Mouse (Mus musculus): ENCODE results near the gene Plekha1. TPM values are rescaled to one million over a fixed set of nuclear protein-coding genes. Genes with fewer than 3 reads are reported as not detected.
A peak's percentile ranks its signal among the peaks of the same experiment; 100 is the strongest.

Gene Plekha1
- total RNA-seq, 2 experiments from 2014 or later = 46.7 to 51.4 TPM

DNA sequence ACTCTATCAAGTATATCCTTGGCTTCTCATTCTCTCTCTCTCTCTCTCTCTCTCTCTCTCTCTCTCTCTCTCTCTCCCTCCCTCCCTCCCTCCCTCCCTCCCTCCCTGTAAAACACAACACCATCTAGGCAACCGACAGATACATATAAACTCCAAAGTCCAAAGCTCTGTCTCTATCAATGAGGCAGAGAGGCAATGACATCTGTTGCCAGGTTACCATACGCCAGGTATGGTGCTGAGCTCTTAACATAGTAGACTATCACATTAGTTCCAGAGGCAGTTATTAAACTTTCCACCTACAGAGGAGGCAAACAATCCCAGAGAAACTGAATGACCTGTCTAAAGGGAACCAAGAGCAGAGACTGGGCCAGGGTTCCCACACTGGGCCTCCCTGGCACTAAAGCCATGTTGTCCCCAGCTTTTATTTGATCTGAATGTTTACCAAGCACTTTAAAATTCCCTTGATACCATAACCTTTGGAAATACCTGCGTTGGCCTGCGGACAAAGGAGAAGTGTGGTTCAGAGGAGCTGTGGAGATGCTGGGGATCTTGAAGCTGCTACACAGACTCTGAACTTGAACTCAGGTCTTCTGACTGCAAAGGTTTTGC lies 10.8 kb upstream of the Plekha1 start:
- intact Hi-C loops (cut with DNase I) = no loop called here
- DNase-seq = no peak

GRCm38 (mm10) chr7:130855681-130856080 lies 9.9 kb upstream of the Plekha1 start:
- intact Hi-C loops (cut with DNase I) = no loop called here
- DNase-seq = peak; percentile 40 to 59

DNA sequence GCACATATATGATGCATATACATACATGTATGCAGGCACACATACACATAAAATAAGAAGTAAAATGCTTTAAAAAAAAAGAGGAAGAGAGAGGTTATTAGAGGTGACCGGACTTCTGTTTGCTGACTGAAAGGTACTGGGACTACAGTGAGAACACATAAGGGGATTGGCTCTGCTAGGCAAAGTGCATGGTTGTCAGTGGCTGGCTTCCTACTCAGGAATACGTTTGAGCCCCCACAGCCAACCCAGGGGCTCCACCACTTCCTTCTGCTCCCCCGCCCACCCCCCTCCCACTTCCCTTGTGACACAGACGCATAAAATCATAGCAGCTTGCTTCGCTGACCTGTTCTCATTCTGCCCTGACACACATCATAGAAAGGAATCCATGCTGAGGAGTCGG lies 7.6 kb upstream of the Plekha1 start:
- DNase-seq = no peak
- intact Hi-C loops (cut with DNase I) = no loop called here

GRCm38 (mm10) chr7:130859926-130860325 lies 5.6 kb upstream of the Plekha1 start:
- intact Hi-C loops (cut with DNase I) = no loop called here
- DNase-seq = no peak

DNA sequence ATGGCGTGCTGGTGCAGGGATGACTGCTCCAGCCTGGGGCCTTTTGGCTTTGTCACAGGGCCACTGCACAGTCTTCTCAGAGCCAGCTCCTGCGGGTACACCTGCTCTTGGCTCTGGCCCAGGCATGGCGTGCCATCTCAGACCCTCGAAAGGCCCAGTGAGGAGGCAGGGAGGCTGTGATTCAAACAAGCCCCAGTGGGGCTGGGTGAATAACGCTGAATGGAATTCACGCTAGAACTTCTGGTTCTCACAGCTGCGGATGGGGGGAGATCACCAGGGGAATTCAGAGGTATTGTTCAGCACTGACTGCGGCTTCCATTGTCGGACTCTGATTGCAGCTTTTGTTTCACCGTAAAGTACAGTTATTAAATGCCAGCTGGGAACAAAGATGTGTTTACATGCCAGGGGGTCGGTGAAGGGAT lies 4.8 kb upstream of the Plekha1 start:
- intact Hi-C loops (cut with DNase I) = no loop called here

GRCm38 (mm10) chr7:130862501-130862900 lies 3.1 kb upstream of the Plekha1 start:
- DNase-seq = peak in 1 of 2 experiments; percentile 24
- intact Hi-C loops (cut with DNase I) = no loop called here

More for the DNA sequence above, 4.8 kb upstream of the Plekha1 start:
- peak; percentile 17 to 22 for DNase-seq

DNA sequence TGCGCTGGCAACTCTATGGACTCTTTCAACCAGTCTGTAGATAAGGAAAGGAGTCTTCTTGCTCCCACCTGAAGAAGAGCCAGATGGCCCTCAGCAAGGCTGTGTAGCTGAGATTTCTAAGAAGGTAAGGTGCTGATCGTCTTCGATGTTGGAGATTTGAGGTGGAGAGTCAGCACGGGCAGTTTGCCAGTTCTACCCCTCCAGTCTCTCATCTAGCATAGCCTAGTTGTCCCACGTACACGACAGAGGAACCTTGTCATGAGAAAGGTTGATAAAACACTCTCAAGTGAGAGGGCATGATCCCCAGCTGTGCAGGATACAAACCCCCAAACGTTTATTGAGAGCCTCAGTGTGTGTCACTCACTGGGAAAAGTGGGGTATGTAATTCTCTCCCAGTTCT lies 845 bp upstream of the Plekha1 start:
- DNase-seq = no peak
- intact Hi-C loops (cut with DNase I) = loop anchor here (5.0 kb wide), 2 partner anchors 37 to 38 kb away; no protein-coding TSS in a partner anchor

DNA sequence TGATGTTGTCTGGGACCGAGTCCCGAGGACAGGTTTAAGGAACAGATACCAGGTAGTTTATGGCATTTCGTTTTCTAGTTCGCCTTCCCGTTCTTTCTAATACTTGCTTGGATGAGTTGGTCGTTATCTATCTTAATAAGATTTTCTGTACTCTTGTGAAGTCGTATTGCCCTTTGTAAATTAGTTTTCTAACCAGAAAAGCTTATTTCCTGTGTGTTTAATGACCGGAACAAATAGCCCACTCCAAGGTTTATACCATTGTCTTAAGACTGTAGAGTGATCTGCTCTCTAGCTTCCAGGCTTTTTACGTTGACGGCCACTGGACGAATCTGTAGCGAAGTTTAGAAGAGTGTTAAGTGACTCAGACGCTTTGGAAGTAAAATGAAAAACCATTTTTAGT lies 1.1 kb downstream of the Plekha1 start:
- no peak for DNase-seq
- intact Hi-C loops (cut with DNase I) = loop anchor here (5.0 kb wide), 2 partner anchors 36 to 39 kb away; no protein-coding TSS in a partner anchor

- no peak for DNase-seq
- intact Hi-C loops (cut with DNase I) = loop anchor here (5.0 kb wide), 2 partner anchors 35 to 40 kb away; no protein-coding TSS in a partner anchor
Measured at GRCm38 (mm10) chr7:130867256-130867655, 1.7 kb downstream of the Plekha1 start.

GRCm38 (mm10) chr7:130884161-130884560 lies 18.6 kb downstream of the Plekha1 start:
- DNase-seq = no peak
- intact Hi-C loops (cut with DNase I) = no loop called here

GRCm38 (mm10) chr7:130886246-130886645 lies 20.7 kb downstream of the Plekha1 start:
- no peak for DNase-seq
- intact Hi-C loops (cut with DNase I) = no loop called here

DNA sequence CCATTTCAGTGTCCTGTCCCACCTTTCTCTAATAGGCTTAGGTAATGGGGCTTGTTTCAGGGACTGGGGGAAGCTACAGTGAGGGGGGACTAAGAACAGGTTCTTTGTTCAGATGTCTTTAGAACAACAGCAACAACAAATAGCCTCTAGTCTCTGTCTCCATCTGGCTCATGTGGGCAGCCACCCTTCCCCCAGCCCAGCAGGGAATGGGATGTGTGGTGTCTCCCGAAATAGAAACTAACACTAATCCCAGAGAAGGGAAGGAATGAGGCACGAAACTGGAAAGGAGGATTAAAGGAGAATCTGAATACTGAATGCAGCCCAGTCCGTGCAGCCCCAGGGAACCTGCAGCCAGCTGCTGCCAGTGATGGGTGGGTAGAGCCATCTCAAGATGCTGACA lies 22.4 kb downstream of the Plekha1 start:
- DNase-seq = peak in 1 of 2 experiments; percentile 23
- intact Hi-C loops (cut with DNase I) = no loop called here

- intact Hi-C loops (cut with DNase I) = no loop called here
- no peak for DNase-seq
Measured at GRCm38 (mm10) chr7:130890871-130891270, 25.3 kb downstream of the Plekha1 start.

GRCm38 (mm10) chr7:130892973-130893372 lies 27.4 kb downstream of the Plekha1 start:
- intact Hi-C loops (cut with DNase I) = no loop called here
- DNase-seq = peak; percentile 24 to 26

- intact Hi-C loops (cut with DNase I) = no loop called here
- no peak for DNase-seq
Measured at GRCm38 (mm10) chr7:130894931-130895617, 29.5 kb downstream of the Plekha1 start.

GRCm38 (mm10) chr7:130895618-130895945 lies 30.0 kb downstream of the Plekha1 start:
- DNase-seq = no peak
- intact Hi-C loops (cut with DNase I) = no loop called here

DNA sequence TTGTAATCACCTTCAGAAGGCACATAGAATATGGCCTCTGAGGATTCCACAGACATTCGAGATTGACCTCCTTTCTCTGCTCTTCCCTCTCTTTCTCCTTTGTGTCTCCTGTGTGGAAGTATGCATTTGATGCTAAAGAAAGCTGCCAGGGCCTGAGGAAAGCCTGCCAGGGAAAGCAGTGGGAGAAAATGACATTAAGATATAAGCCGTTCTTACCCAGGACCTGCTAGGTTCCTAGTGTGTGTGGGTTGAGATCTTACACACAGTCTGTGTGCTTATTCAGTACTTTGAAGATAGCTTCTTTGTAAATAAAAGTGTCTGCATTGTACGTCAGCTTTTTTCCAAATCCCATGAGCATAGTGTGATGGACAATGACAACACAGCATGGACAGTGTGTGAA lies 30.5 kb downstream of the Plekha1 start:
- intact Hi-C loops (cut with DNase I) = no loop called here
- DNase-seq = no peak

DNA sequence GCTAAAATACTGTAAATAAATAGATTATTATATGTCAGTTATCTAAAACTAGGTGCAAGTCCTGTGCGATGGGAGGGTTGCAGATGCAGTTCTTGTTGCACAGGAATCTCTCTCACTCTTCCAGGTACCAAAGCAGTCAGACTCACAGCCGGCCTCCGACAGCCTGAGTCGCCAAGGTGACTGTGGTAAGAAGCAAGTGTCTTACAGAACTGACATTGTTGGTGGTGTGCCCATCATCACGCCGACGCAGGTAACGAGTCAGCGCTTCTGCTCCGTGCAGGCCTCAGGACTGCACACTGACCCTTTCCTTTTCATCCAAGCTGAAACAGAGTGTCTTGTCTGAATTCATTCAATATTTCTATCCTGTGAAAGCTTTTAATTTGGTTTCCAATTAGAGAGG lies 31.6 kb downstream of the Plekha1 start:
- no peak for DNase-seq
- intact Hi-C loops (cut with DNase I) = no loop called here

DNA sequence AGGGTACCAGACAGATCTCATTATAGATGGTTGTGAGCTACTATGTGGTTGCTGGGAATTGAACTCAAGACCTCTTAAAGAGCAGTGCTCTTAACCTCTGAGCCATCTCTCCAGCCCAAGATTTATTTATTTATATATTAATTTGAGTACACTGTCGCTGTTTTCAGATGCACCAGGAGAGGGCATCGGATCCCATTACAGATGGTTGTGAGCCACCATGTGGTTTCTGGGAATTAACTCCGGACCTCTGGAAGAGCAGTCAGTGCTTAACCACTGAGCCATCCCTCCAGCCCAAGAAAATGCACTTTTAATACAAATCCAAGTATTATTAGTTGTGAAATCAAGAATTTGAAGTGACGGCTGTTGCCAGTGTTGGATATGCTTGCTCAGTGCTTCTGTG lies 32.8 kb downstream of the Plekha1 start:
- DNase-seq = peak in 1 of 2 experiments; percentile 19
- intact Hi-C loops (cut with DNase I) = no loop called here

GRCm38 (mm10) chr7:130900233-130900848 lies 34.8 kb downstream of the Plekha1 start:
- DNase-seq = no peak
- intact Hi-C loops (cut with DNase I) = loop anchor here (5.0 kb wide), 1 partner anchor 33 kb away; the partner anchor contains the start of gene Plekha1

DNA sequence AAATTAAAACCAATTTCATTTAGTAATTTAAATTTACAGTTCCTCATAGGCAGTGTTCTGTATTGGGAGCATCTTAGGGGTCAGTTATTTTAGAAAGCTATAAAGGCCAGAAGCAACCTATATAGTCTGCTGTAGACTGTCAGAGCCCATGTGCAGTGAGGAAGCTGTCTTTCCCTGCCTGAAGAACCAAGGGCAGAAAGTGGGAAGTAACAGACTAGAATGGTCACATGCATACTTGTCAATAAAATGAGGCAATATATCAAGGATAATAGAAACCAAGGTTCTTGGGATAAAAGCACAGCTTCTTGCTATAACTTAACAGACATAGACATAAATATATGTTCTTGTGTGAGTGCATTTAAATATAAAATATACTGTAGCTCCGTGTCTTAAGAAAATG lies 37.4 kb downstream of the Plekha1 start:
- intact Hi-C loops (cut with DNase I) = loop anchor here (5.0 kb wide), 1 partner anchor 36 kb away; the partner anchor contains the start of gene Plekha1
- no peak for DNase-seq

Data from heart, postnatal 14 days (tissue).